Mouse (Mus musculus) intestine, embryonic 14.5 days (tissue): ENCODE data around the gene Ube2g2. TPM values are rescaled to one million over a fixed set of nuclear protein-coding genes. Genes with fewer than 3 reads are reported as not detected.

Source experiments
- ATAC-seq: fragments of 200-750 bp; cut with Nextera tagmentation; replicated peaks from 2 replicates; pipeline ENCODE4 v1.8.0; 2017; ENCODE audit warnings: low read depth, moderate number of reproducible peaks, moderate TSS enrichment, moderate library complexity; ENCODE audit not compliant: low FRiP score, low TSS enrichment
- DNase-seq: peaks from one replicate; pipeline ENCODE4 v3.0.0-alpha.2; 2018; ENCODE audit warnings: low spot score
- H3K27ac ChIP-seq: fragments of 300-500 bp; sonication (generic); 2 replicates; pipeline ENCODE4 v1.5.1; 2014; ENCODE audit warnings: low read depth, mild to moderate bottlenecking, control low read depth
- H3K27me3 ChIP-seq: fragments of 300-500 bp; sonication (generic); replicated peaks from 2 replicates; pipeline ENCODE4 v1.6.1; 2014; ENCODE audit warnings: low read length, control low read depth; ENCODE audit not compliant: control insufficient read depth, insufficient read depth
- H3K36me3 ChIP-seq: fragments of 300-500 bp; sonication (generic); 2 replicates; pipeline ENCODE4 v1.6.1; 2014; ENCODE audit warnings: low read length, control low read depth; ENCODE audit not compliant: control insufficient read depth, insufficient read depth
- H3K4me1 ChIP-seq: fragments of 300-500 bp; sonication (generic); replicated peaks from 2 replicates; pipeline ENCODE4 v1.6.1; 2014; ENCODE audit warnings: low read length, control low read depth, mixed read lengths; ENCODE audit not compliant: control insufficient read depth, insufficient read depth
- H3K4me2 ChIP-seq: fragments of 300-500 bp; sonication (generic); 2 replicates; pipeline ENCODE4 v1.6.1; 2014; ENCODE audit warnings: low read length
- H3K4me3 ChIP-seq: fragments of 300-500 bp; sonication (generic); 2 replicates; pipeline ENCODE4 v1.5.1; 2014; ENCODE audit warnings: low read depth, low read length, control low read depth, mixed read lengths
- H3K9ac ChIP-seq: fragments of 300-500 bp; sonication (generic); 2 replicates; pipeline ENCODE4 v1.6.1; 2014; ENCODE audit warnings: mild to moderate bottlenecking, low read length
- H3K9me3 ChIP-seq: fragments of 300-500 bp; sonication (generic); 2 replicates; pipeline ENCODE4 v1.6.1; 2016; ENCODE audit warnings: low read length, control low read depth; ENCODE audit not compliant: control insufficient read depth
- WGBS: fragments of 180-500 bp; shearing (Covaris S2); extraction: QIAGEN DNeasy Blood & Tissue Kit; methylation state at CpG from one replicate; pipeline ENCODE4 v1.1.7; 2014; 5-methylcytosine and 5-hydroxymethylcytosine counted together
- polyA plus RNA-seq: library from polyadenylated mRNA; unstranded; fragments of >200 nt; fragmentation: Nextera tagmentation; extraction: Ambion mirVana; gene quantifications from 2 replicates; pipeline ENCODE4 v1.2.1, GENCODE M21; 2014

Gene Ube2g2
- polyA plus RNA-seq, 1 experiment from 2014 or later, result 46.7 TPM

DNA sequence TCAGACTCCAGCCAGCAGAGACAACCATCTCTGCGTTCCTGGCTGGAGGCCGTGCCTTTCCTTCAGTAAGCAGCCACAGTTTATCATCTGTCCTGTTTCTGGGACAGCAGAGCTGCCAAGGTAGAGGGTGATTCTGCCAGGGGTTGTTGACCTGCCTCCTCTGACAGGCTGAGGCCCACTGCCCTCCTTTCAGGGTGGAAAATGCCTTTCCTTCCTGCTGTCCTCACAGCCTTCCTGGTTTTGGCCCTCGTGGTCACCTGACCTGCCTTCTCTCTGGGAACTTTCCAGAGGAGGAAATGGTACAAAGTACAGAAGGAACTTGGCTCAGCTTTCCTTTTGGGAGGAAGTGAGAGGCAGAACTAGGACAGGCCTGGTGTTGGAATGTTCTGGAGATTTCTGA lies 8.7 kb upstream of the Ube2g2 start:
- ATAC-seq (no peak), DNase-seq (no peak)
- Histone ChIP-seq H3K4me2 (no peak overlapping the region), H3K27ac (no peak overlapping the region), H3K4me3 (no peak overlapping the region), H3K4me1 (no peaks in the 10 kb centered on the region), H3K9me3 (no peaks in the 10 kb centered on the region), H3K36me3 (peaks cover 91% of the 10 kb centered on the region), H3K9ac (no peak overlapping the region), H3K27me3 (no peaks in the 10 kb centered on the region)
- 89% methylated on average over 3 of the region's 3 CpGs for WGBS

DNA sequence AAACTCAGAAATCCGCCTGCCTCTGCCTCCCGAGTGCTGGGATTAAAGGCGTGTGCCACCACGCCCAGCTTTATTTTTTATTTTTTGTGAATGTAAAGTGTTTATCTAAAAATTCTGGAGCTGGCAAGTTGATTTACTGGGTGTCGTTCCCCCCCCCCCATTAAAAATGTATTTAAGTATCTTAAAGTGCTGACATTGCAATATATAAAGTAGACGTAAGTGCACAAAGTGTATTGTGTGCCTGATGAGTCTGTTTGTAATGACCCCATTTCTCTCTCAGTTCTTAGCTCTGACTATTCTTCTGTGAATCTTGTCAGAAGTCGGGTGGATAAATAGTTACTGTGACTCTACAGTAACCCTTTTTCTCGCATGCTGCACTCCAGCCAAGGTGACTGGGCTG lies 6.4 kb upstream of the Ube2g2 start:
- Histone ChIP-seq H3K4me3 (no peak overlapping the region), H3K36me3 (peaks cover 85% of the 10 kb centered on the region), H3K9me3 (no peaks in the 10 kb centered on the region), H3K9ac (no peak overlapping the region), H3K4me2 (no peak overlapping the region), H3K27ac (no peak overlapping the region), H3K27me3 (no peaks in the 10 kb centered on the region), H3K4me1 (no peaks in the 10 kb centered on the region)
- ATAC-seq (no peak), DNase-seq (no peak)
- WGBS, result 91% methylated on average over 8 of the region's 8 CpGs

DNA sequence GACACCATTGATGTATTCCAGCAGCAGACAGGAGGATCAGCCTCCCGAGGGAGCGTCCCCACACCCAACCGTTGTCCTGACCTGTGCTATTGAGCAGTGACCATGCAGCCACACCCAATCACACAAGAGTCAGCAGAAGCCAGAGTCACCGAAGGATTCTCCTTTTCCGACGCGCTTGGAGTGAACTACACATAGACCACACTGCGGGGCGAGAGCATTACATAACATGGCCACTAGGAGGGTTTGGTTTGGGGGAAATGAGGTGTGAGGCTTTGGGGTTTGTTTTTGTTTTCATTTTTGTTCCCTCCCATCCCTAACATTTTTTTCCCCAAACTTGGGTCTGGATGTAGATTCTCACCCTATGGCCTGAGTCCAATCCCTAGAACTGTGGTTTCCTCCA lies 5.9 kb upstream of the Ube2g2 start:
- ATAC-seq (no peak), DNase-seq (no peak)
- 91% methylated on average over 9 of the region's 9 CpGs for WGBS
- H3K27me3 ChIP-seq, result no peaks in the 10 kb centered on the region
- no peaks in the 10 kb centered on the region for H3K4me1 ChIP-seq
- no peaks in the 10 kb centered on the region for H3K9me3 ChIP-seq
- no peak overlapping the region for H3K9ac ChIP-seq
- H3K4me2 ChIP-seq, result no peak overlapping the region
- no peak overlapping the region for H3K4me3 ChIP-seq
- peaks cover 80% of the 10 kb centered on the region for H3K36me3 ChIP-seq
- H3K27ac ChIP-seq, result no peak overlapping the region

DNA sequence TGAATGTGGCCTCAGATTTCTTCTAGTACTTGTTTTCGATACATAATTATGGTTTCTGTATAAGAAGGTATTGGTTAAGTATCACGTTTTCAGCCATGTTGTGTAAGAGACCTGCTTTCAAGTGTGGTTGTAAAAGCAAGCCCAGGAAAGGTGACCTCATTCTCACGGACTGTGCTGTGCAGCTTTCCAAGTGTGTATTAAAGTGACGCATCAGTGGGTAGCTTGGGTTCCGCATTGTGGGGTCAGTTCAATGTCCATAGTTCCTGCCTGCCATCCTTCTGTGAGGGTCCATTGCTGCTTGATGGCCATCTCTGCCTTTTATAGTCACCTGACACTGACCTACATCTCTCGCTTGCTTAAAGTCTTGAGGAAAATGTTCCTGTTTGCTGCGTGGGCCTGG lies 5.1 kb upstream of the Ube2g2 start:
- no peak for DNase-seq

GRCm38 (mm10) chr10:77621546-77621945 lies 529 bp upstream of the Ube2g2 start:
- 76% methylated on average over 8 of the region's 8 CpGs for WGBS
- H3K9ac ChIP-seq, result peak overlapping the region; percentile 99
- ATAC-seq, result peak; percentile 1; the same call in 1 of the 2 replicates

More for the DNA sequence above, 5.1 kb upstream of the Ube2g2 start:
- Histone ChIP-seq H3K9me3 (no peaks in the 10 kb centered on the region), H3K9ac (no peak overlapping the region), H3K4me2 (no peak overlapping the region), H3K36me3 (peaks cover 72% of the 10 kb centered on the region), H3K27ac (no peak overlapping the region), H3K27me3 (no peaks in the 10 kb centered on the region), H3K4me3 (no peak overlapping the region), H3K4me1 (no peaks in the 10 kb centered on the region)
- ATAC-seq, result no peak
- WGBS, result 93% methylated on average over 7 of the region's 7 CpGs

GRCm38 (mm10) chr10:77623069-77623492 lies 1.0 kb downstream of the Ube2g2 start:
- H3K27me3 ChIP-seq, result no peaks in the 10 kb centered on the region
- WGBS, result 11% methylated on average over 8 of the region's 8 CpGs
- DNase-seq (peak; percentile 67), ATAC-seq (0 out of 2 replicates have a peak, but pooled peaks have one; percentile 26)
- peak overlapping the region; percentile 96 for H3K4me3 ChIP-seq
- H3K27ac ChIP-seq, result peak overlapping the region; percentile 87; the same call in 1 of the 2 replicates
- peaks cover 20% of the 10 kb centered on the region; the same call in 1 of the 2 replicates for H3K4me1 ChIP-seq
- peak overlapping the region; percentile 99 for H3K9ac ChIP-seq
- no peaks in the 10 kb centered on the region for H3K9me3 ChIP-seq
- peak overlapping the region; percentile 90 for H3K4me2 ChIP-seq
- peaks cover 23% of the 10 kb centered on the region for H3K36me3 ChIP-seq

More at GRCm38 (mm10) chr10:77621546-77621945, 529 bp upstream of the Ube2g2 start:
- Histone ChIP-seq H3K27ac (peak overlapping the region; percentile 87), H3K4me3 (peak overlapping the region; percentile 96), H3K9me3 (no peaks in the 10 kb centered on the region), H3K36me3 (peaks cover 37% of the 10 kb centered on the region), H3K27me3 (no peaks in the 10 kb centered on the region), H3K4me1 (peaks cover 20% of the 10 kb centered on the region; the same call in 1 of the 2 replicates), H3K4me2 (peak overlapping the region; percentile 90)
- DNase-seq, result no peak

DNA sequence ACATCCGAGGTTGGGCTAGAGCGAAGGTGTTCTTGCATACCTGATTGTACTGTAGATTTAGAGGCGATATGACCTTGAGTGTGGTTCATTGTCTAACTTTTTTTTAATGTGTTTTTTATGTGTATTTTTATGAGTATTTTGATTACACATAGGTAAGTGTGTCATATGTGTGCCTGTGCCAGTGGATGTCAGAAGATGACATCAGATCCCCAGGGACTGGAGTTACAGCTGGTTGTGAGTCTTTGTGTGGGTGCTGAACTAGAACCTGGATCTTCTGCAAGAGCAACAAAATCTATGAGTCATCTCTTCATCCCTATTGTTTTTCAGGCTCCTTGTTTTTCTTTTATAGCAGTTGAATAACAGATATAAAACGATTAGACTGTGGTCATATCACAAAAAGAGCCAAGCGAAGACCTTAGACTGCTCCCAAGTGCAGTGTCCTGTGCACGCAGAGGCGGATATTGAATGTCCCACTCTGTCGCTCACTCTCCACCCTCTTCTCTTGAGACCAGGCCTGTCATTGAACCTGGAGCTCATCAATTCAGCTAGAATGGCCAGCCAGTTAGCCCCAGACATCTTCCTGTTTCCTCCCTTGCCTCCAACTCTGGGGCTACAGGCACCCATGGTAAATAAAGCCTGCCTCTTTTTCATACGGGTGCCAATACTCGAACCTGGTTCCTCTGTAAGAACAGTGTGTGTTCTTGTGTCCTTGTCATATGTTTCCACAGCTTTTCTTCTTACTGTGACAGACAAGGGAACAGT lies 1.7 kb downstream of the Ube2g2 start:
- WGBS, result 86% methylated on average over 10 of the region's 10 CpGs
- DNase-seq (no peak), ATAC-seq (no peak)
- Histone ChIP-seq H3K4me2 (peak overlapping the region; percentile 90), H3K9ac (peak overlapping the region; percentile 99), H3K4me3 (peak overlapping the region; percentile 96), H3K4me1 (peaks cover 20% of the 10 kb centered on the region; the same call in 1 of the 2 replicates), H3K27ac (no peak overlapping the region), H3K9me3 (no peaks in the 10 kb centered on the region), H3K36me3 (peaks cover 16% of the 10 kb centered on the region), H3K27me3 (no peaks in the 10 kb centered on the region)

- ATAC-seq (no peak), DNase-seq (no peak)
- Histone ChIP-seq H3K4me3 (no peak overlapping the region), H3K9ac (no peak overlapping the region), H3K27me3 (no peaks in the 10 kb centered on the region), H3K4me2 (no peak overlapping the region), H3K9me3 (no peaks in the 10 kb centered on the region), H3K36me3 (peaks cover 11% of the 10 kb centered on the region), H3K4me1 (peaks cover 20% of the 10 kb centered on the region; the same call in 1 of the 2 replicates), H3K27ac (no peak overlapping the region)
- 73% methylated on average over 7 of the region's 7 CpGs for WGBS
Observed at GRCm38 (mm10) chr10:77624570-77624995, 2.5 kb downstream of the Ube2g2 start.
